In the genomic region with DNA sequence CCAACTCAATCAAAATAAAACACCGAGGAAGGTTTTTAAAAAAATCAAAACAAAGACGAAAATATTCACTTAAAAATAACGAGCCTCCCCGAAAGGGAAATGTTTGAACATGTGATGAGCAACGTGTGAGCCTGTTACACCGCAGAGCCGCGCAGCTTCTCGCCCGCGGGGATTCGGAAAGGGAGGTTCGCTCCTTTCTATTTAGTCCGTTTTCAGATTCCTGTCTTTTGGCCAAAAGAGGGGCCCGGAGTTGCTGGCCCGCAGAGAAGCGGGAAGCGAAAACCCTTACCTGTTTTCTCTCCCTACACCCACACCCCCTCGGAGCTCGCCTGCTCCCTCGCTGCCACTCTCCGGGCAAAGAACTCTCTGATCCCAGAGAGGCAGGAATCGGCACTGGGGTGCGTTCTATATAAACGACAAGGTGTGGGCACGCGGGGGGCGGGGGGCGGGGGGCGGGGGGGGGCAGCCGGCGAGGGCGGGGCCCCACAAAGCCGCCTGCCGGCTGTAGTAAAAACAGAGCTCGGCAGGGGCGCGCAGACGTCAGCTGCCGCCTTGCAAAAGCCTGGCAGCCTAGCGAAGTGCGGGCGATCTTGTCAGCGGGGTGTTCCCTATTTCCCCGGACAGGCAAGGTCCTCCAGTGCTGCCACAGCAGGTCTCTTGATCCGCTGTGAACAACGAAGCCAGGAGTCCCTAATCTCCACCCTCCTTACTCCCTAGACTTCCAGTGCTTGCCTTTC, we compare ENCODE assay signal across 7 mouse cellular contexts. TPM values are rescaled to one million over a fixed set of nuclear protein-coding genes. Genes with fewer than 3 reads are reported as not detected.
DNase-seq lines count a peak whose midpoint lies in the region; ATAC-seq lines count a peak whose summit lies in the region.

Gene Fgf13 (minus strand): TSS at position 377 of the 737 bp plus-strand sequence.

- peak within 1 kb of the TSS; percentile 72 for H3K27ac ChIP-seq in hindbrain, embryonic 16.5 days (ENCODE audit: low read depth, low read length)
- H3K27ac ChIP-seq in midbrain, embryonic 13.5 days: peak within 1 kb of the TSS; percentile 75
- peak within 1 kb of the TSS; percentile 18 for H3K27ac ChIP-seq in stomach, embryonic 16.5 days (ENCODE audit: low read length)

- H3K9me3 ChIP-seq in hindbrain, embryonic 16.5 days (ENCODE audit: control insufficient read depth, low read length): 0 out of 2 replicates have a peak, but pooled peaks cover 2% of the 10 kb centered on the region
- no peaks in the 10 kb centered on the region for H3K9me3 ChIP-seq in midbrain, embryonic 13.5 days
- H3K9me3 ChIP-seq in stomach, embryonic 16.5 days (replicated peaks; ENCODE audit: control insufficient read depth, low read length): no peaks in the 10 kb centered on the region

- peak within 1 kb of the TSS; percentile 75 for H3K9ac ChIP-seq in hindbrain, embryonic 16.5 days (ENCODE audit: low read depth, low read length)
- H3K9ac ChIP-seq in midbrain, embryonic 13.5 days (replicated peaks): peak within 1 kb of the TSS; percentile 79
- H3K9ac ChIP-seq in stomach, embryonic 16.5 days (ENCODE audit: low read length): peak within 1 kb of the TSS; percentile 60; the same call in 1 of the 2 replicates

- no peaks in the 10 kb centered on the region for H3K36me3 ChIP-seq in hindbrain, embryonic 16.5 days (ENCODE audit: control insufficient read depth, insufficient read depth, low read length)
- H3K36me3 ChIP-seq in midbrain, embryonic 13.5 days: no peaks in the 10 kb centered on the region
- no peaks in the 10 kb centered on the region for H3K36me3 ChIP-seq in stomach, embryonic 16.5 days (ENCODE audit: control insufficient read depth, insufficient read depth, low read length)

- 17% methylated on average over 36 of the region's 47 CpGs for WGBS in hindbrain, embryonic 16.5 days
- 19% methylated on average over 47 of the region's 47 CpGs for WGBS in midbrain, embryonic 13.5 days
- WGBS in stomach, embryonic 16.5 days: 17% methylated on average over 36 of the region's 47 CpGs

- ATAC-seq in hindbrain, embryonic 16.5 days: peak; percentile 60
- ATAC-seq in midbrain, embryonic 13.5 days: peak; percentile 41
- peak; percentile 28; the same call in 1 of the 2 replicates for ATAC-seq in stomach, embryonic 16.5 days (ENCODE audit: insufficient read depth, low FRiP score)

- peak; percentile 8 for DNase-seq in adrenal gland, postnatal 25 days
- peak; percentile 38 to 39 for DNase-seq in cerebellum, postnatal 36 days
- DNase-seq in gastrocnemius, adult 8-10 months (ENCODE audit: low spot score in 2 of 2): no peak
- peak; percentile 59 for DNase-seq in left cerebral cortex, postnatal 4 days

- 0 out of 2 replicates have a peak, but pooled peaks cover 2% of the 10 kb centered on the region for H3K4me1 ChIP-seq in hindbrain, embryonic 16.5 days (ENCODE audit: control insufficient read depth, insufficient read depth, low read depth, low read length)
- H3K4me1 ChIP-seq in midbrain, embryonic 13.5 days (replicated peaks): no peaks in the 10 kb centered on the region
- no peaks in the 10 kb centered on the region for H3K4me1 ChIP-seq in stomach, embryonic 16.5 days (ENCODE audit: control insufficient read depth, insufficient read depth, low read length)

- peak within 1 kb of the TSS; percentile 60 for H3K4me3 ChIP-seq in hindbrain, embryonic 16.5 days (ENCODE audit: low read length)
- peak within 1 kb of the TSS; percentile 55 for H3K4me3 ChIP-seq in midbrain, embryonic 13.5 days (replicated peaks)
- peak within 1 kb of the TSS; percentile 51 for H3K4me3 ChIP-seq in stomach, embryonic 16.5 days (replicated peaks; ENCODE audit: low read length)

- peak within 1 kb of the TSS; percentile 64 for H3K4me2 ChIP-seq in hindbrain, embryonic 16.5 days (ENCODE audit: low read length)
- peak within 1 kb of the TSS; percentile 61 for H3K4me2 ChIP-seq in midbrain, embryonic 13.5 days (replicated peaks)
- peak within 1 kb of the TSS; percentile 67 for H3K4me2 ChIP-seq in stomach, embryonic 16.5 days (ENCODE audit: low read depth, low read length)

- intact Hi-C loops in left cerebral cortex, postnatal 4 days (cut with DNase I): loop anchor here (5.0 to 10.0 kb wide), 2 partner anchors 376 to 457 kb away; no protein-coding TSS in a partner anchor

- H3K27me3 ChIP-seq in hindbrain, embryonic 16.5 days (replicated peaks; ENCODE audit: control insufficient read depth, insufficient read depth, low read length): no peaks in the 10 kb centered on the region
- H3K27me3 ChIP-seq in midbrain, embryonic 13.5 days: 0 out of 2 replicates have a peak, but pooled peaks cover 6% of the 10 kb centered on the region
- peaks cover 4% of the 10 kb centered on the region; the same call in 1 of the 2 replicates for H3K27me3 ChIP-seq in stomach, embryonic 16.5 days (ENCODE audit: control insufficient read depth, insufficient read depth, low read length)

RNA-seq across cellular contexts. Expression of gene Fgf13, which starts in this region (rescaled TPM):
- 0.27 and 1.0 TPM in 2 replicates for total RNA-seq in adrenal gland, postnatal 25 days (2021)
- total RNA-seq in gastrocnemius, adult 8-10 months (2022): 10 to 100 TPM; 59.7 to 68.0 (median 65.9) TPM
- 228 and 231 TPM in 2 replicates for polyA plus RNA-seq in hindbrain, embryonic 16.5 days (2015; fragmentation: Nextera tagmentation; extraction: Ambion mirVana)
- total RNA-seq in left cerebral cortex, postnatal 4 days (2021): 100 to 1,000 TPM; 243 to 266 TPM
- polyA plus RNA-seq in midbrain, embryonic 13.5 days (2015; fragmentation: Nextera tagmentation; extraction: Ambion mirVana): 93.7 and 106 TPM in 2 replicates
- polyA plus RNA-seq in stomach, embryonic 16.5 days (2015; fragmentation: Nextera tagmentation; extraction: Ambion mirVana): 23.5 and 31.3 TPM in 2 replicates

Comparison
In these comparisons a context has a peak if more than half of its experiments do, and no peak if none do; other contexts are left out.
1. RNA of gene Fgf13 (total RNA-seq): 243 to 266 TPM in left cerebral cortex, postnatal 4 days and 59.7 to 68.0 TPM in gastrocnemius, adult 8-10 months; 0.27 to 1.0 TPM in adrenal gland, postnatal 25 days; every median in the first group is over 10 times any median in the second.
2. DNase-seq: peak in adrenal gland, postnatal 25 days (single experiment), cerebellum, postnatal 36 days (2 of 2) and left cerebral cortex, postnatal 4 days (single experiment); none in gastrocnemius, adult 8-10 months (0 of 2).
3. H3K27ac ChIP-seq: peak in every context shown above with its lines; median percentile 75 in midbrain, embryonic 13.5 days; 72 in hindbrain, embryonic 16.5 days; 18 in stomach, embryonic 16.5 days.
4. Peak in every context shown above with its lines, with median percentiles within 50 percentile points of each other: ATAC-seq, H3K4me2 ChIP-seq, H3K4me3 ChIP-seq and H3K9ac ChIP-seq.